Mouse (Mus musculus) spleen, embryonic (tissue): ENCODE results near the gene Gtpbp1.

Experiments
- CTCF ChIA-PET: fragments of 350-600 bp; sonication (Branson Sonifier 250); formaldehyde crosslinking; loops from one replicate; lab custom pipeline; 2022; lab: Charles Lee

The Gtpbp1 gene

DNA sequence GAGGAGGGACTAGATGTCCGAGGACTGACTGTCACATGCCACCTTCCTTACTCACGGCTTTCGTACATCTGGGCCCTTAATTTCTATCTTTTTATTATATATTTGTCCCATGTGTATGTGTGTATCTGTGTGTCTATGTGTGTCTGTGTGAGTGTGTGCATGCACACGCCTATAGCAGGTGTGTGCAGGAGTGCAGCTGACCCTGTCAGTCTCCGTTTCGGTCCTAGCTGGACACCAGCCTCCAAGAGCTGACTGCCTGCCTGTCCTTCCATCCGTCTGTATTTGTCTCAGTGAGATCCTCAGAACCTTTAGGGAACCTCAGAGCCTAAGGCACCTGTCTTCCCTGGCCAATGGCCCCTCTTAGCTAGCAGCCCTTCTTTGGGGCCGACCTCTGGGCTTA, 29.6 kb downstream of the Gtpbp1 start:
- CTCF ChIA-PET = no interaction called here

DNA sequence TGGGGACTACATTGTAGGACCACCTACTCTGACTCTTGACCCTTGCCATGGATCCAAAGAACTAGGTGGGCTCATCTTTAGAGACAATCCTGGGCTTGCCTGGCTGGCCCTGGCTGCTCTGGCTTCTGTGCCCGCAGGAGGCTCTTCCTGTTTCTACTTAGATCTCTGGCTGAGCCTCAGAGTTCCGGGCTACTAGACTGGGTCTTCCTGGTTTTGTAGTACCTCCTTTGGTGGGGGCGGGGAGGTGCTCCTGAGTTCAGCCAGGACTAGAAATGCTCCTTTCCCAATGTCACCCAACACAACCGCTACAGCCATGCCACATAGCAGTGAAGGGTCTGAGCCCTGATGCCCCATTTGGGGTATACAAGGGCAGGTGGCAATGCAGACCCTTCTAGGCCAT, 30.2 kb downstream of the Gtpbp1 start:
- CTCF ChIA-PET = no interaction called here

DNA sequence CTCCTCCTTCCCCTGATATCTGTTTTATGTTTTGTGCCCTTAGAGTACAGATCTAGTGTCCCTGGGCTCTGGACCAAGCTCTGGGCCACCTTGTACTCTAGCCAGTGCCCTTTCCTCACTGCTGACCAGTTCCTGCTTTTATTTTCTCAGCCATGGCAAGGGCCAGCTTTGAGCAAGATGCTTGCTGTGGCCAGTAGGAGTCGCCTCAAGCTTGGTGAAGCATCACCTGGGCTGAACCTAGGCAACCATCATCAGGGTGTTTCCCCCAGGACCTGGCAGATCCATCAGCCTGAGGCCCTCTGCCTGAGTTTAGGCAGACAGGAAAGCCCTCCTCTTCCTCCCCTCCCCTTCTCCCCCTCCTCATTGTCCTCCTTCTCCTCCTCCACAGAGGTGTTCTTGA, 32.8 kb downstream of the Gtpbp1 start:
- CTCF ChIA-PET = interaction anchor here (0.5 to 0.6 kb wide), 2 partner anchors 23 to 212 kb away, joined by 3 to 4 read pairs; no protein-coding TSS in a partner anchor

DNA sequence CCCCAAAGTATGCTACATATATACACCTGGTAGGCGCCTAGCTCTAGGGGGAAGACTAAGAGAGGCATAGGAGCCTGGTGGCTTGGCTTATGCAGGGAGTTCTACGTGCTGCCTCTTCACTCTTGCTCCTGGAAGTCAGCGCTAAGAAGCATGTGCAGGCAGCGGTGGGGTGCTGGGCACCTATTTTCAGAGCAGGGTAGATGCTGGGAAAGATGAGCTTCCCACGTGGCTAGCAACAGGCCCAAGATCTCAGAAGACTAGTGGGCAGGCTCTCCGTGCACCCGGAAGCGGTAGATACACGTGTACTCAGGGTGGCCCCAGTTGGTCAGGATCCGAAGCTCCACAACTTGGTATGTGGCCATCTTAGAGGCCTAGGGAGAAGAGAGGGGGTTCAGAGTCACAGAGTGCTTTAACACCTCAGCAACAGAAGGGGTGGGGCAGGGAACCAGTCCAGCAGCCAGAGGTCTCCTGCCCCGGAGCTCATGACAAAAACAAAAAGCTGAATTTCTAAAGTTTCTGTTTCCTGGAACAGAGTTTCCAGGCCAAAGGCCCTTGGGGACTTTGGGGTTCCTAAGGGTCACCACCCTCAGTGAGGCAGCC, 34.6 kb downstream of the Gtpbp1 start:
- CTCF ChIA-PET = interaction anchor here (1.5 kb wide), 1 partner anchor 27 kb away, joined by 4 read pairs; no protein-coding TSS in a partner anchor

DNA sequence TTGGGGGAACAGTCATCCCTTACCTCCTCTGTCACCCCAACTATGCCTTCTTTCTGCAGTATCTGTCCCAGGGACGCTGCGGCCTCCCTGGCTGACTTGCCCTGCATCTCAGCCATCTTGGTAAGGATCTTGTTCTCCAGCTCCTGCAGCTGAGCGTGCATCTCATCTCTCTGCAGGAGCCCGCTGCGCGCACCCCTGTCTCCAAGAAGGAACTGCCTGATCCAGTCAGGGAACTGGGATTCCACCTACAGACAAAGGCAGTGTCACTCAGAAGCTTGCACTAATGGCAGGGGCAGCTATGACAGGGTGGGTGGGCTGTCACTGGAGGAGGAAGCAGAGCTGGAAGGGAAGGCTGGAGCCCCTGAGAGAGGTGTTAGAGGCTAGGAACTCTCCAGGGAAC, 37.2 kb downstream of the Gtpbp1 start:
- CTCF ChIA-PET = no interaction called here

DNA sequence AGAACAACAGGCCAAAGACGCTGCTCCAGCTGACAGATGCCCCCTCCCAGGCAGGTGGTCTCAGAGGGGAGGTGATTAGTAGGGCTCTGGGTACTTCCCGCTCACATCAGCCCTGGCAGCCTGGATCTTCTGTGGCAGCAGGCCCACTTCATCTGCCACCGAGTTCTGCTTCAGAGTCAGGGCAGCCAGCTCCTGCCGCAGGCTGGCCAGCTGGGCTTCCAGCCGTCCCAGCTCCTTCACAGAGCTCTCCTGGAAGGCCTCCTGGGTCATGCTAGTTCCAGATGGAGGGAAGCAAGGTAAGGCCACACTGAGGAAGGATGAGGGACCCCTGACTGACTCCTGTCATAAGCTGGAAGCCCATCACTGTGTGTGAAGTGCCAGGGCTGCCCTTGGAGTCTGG, 37.7 kb downstream of the Gtpbp1 start:
- CTCF ChIA-PET = interaction anchor here (0.5 to 0.6 kb wide), 2 partner anchors 690 to 1016 kb away, joined by 3 read pairs; no protein-coding TSS in a partner anchor

DNA sequence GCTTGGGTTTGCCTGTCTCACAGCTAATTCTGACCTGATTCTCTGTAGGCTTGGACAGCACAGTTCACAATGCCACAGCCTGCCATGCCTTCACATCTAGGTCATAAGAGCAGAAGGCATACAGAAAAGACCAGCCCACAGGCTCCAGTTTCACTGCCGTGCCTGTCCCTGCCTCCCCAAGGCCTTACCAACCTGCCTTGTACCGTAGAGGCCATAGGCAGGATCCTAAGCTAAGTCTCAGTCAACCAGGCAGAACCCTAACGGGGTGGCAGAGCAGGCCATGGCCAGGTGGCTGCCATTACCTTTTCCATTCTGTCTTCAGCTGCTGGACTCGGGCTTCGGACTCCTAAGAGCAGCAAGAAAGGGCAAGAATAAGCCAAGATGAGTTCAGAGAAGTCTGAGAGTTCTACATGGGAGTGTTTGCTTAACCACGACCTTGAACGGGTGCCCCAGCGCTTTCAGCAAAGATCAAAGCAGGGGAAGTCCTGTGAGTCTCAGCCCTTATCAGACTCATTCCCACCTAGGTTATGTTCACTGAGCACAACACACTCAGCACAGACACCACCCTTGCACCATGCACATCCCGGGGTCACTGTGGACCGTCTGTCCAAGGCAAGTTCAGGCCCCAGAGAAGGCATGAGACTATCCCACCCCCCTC, 38.2 kb downstream of the Gtpbp1 start:
- CTCF ChIA-PET = interaction anchor here (0.5 to 0.6 kb wide), 2 partner anchors 690 to 1016 kb away, joined by 3 read pairs; no protein-coding TSS in a partner anchor

DNA sequence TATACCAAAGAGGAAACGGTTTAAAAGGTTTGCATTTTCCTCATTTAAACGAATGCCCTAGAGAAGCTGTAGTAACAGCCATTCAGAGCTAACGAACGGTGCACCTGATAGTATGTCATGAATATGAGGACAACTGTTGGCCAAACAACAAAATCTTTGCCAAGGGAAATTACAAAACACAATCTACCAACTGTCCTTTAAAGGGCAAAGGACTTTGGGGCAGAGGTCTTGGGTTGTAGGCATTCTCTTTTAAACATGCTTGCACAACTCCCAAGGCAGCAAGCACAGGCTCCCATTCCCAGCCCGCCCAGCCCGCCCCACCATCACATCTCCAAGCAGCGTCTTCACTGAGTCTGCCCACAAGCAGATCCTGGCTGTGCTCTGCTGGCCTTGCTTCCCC, 40.9 kb downstream of the Gtpbp1 start:
- CTCF ChIA-PET = interaction anchor here (0.7 kb wide), 1 partner anchor 93 kb away, joined by 5 read pairs; no protein-coding TSS in a partner anchor

DNA sequence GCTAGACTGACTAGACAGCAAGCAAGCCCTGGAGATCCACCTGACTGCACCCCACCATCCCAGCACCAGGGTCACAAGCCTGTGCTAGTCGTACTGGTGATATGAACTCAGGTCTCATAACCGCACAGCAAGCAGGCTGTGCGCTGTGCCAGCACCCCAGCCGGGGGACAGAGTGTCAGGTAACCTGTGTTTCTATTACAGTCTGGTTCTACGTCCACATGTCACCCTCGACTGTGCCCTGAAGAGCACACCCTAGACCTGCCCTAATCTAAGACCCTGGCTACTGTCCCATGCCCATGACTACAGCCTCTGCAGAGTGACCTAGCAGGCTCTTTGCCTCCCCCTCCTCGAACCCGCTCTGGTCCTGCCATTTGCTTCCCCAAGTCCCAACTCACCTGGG, 42.5 kb downstream of the Gtpbp1 start:
- CTCF ChIA-PET = no interaction called here

DNA sequence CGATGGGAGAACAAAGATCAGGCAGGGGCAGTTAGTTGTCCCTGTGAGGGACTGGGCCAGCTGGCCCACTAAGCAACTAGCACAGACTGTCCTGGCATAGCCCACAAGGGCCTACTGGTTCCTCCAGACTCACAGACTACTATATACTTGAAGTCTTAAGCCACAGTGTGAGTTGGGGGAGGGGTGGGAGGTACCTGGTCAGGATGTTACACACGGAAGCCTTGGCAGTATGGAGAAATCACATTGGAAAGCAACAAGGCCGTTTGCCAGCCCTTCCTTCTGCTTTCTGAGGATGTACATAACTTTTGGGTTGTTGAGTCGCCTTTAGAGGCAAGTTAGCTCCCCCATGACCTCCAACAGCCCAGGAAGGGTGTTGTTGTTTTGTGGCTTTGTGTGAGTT, 43.0 kb downstream of the Gtpbp1 start:
- CTCF ChIA-PET = no interaction called here

DNA sequence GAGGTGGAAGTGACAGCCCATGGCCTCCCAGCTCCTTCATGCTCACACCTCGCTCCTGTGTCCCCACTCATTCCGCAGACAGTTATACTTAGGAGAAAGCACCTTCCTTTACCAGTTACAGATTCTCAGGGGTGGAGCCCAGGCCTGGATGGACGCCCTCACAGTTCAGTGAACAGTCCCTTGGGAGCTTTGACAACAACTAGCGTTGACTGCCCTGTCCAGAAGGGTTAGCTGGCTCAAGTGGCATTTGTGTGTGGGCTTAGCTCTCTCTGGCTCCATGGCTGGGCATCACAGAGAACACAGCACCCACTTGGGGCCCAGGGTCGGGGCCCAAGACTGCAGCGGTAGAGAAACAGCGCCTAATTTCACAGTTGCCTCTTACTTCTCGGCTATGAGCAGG, 43.7 kb downstream of the Gtpbp1 start:
- CTCF ChIA-PET = no interaction called here

DNA sequence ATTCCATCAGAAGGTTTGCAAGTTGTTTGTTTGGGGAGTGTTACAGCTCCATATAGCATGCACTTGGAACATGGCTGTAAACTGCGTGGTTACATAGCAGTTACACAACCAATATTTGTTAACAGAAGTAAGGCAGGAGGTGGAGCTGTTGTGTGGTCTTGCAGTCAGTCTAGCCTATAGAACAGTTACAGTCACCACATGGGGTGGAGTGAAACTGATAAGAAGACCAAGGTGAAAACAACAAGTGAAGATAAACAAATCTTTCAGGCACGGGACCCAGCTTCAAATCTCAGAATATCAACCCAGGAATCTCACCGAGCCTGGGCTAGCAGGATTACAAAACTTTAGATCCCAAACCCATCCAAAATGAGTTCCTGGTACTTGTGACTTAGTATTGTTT, 50.1 kb downstream of the Gtpbp1 start:
- CTCF ChIA-PET = no interaction called here

DNA sequence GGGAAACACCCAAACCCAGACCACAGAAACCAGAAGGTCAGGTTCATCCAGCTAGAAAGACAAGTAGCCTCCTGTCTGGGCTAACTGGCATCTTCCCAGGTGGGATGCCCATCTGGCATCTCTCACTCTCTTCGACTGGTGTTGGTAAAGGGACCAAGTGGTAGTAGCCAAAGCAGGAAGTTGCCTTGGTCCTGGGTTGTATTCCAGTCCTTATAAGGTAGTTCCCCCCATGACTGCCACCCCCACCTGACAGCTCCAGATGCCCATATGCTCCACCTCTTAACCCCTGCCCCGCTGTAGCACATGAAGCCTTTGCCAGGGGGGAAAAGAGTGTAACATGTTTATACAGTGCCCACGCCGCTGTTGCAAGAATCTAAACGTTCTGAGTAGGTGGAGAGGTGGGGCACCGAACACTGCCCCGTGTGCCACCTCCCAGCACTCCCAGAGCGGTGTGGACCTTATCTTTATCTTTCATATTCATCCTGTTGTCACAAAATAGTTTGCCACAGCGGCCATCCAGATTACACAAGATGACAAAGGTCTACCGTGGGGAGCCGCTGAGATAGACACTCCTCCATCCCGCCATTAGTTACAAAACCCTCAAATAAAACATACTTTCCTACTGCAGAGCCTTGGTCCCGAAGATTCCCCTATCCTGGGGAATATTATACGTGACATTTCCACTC, 50.7 kb downstream of the Gtpbp1 start:
- CTCF ChIA-PET = no interaction called here

DNA sequence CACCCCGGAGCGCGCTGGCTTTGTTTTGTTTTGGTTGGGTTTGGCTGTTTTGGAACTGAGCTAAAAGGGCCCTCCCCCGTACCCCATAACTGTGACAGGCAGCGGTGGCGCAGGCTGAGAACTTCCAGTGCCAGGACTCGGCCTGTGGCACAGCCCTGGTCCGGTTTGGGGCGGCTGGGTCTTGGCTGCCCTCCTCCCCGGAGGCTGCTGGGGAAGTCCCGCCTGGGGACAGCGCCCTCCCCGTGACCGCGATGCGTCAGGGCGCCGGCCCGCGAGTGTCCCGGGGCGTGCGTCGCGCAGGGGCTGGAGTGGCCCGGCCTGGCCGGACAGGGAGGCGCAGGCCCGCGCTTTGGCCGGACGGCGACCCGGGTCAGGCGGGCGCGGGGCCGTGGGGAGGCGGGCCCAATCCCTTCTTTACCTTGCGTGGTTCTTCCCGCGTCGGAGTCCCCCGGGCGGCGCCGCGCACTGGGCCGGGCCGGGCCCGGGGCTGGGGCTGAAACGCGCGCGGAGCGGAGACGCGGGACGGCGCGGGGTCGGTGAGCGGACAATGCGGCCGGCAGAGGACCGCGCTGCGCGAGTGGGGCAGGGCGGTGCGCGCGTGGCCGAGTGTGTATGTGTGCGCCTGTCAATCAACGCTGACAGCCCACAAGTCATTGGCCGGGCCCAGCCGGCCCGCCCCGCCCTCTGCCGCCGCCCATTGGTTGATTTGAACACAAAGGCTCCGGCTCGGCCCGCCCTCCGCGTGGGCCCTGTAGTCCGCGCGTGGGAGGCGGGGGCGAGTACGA, 51.5 kb downstream of the Gtpbp1 start, which contains the start of gene Sun2:
TSS of gene Sun2 (minus strand) at position 616 of the 785 bp plus-strand sequence.
- CTCF ChIA-PET = no interaction called here

DNA sequence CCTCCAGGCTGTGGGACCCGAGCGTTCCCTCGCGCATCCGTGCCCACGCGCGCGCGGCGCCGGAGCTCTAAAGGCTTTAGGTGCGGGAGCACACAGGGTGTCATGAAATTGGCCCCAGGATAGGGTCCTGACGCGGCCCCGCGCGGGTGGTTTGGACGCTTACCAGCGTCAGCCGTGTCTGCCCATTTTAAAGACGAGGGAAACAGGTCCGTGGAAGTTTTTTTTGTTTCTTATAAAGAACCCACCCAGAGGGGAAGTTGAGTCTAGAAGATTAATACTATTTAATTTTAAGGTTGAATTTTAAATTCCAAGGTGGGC, 52.0 kb downstream of the Gtpbp1 start:
- CTCF ChIA-PET = no interaction called here

DNA sequence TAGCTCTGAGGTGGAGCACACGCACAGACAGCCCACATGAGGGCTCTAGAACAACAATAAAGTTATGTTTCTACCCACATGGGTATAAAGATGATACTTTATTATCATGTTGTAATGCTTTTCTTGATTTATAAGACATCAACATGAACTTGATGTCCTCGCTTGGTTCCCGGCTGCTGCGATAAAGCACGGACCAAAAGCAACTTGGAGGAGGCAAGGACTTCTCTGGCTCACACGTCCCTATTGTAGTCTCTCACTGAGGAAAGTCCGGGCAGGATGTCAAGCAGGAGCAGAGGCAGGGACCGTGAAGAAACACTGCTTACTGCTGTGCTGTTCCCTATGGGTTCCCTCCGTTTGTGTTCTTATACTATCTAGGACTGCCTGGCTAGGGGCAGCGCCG, 53.4 kb downstream of the Gtpbp1 start:
- CTCF ChIA-PET = interaction anchor here (0.6 kb wide), 1 partner anchor 1561 kb away, joined by 4 read pairs; no protein-coding TSS in a partner anchor

DNA sequence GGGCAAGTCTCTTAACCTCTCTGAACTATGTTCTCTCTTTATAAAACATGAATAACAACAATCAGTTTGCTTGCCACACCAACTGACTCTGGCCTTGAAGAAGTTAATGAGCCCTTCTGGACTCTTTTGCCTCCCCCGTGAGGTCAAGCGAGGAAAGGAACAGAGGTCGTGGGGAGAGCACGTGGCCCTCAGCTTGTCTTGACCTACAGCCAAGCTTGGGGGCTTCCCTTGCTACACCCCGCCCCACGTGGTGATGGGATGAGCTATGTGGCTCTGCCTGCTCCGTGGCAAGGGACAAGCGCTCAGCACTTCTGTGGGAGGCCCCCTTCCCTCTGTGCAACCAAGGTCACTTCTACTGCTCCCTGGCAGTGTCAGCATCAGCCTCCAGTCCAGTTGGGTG, 54.1 kb downstream of the Gtpbp1 start:
- CTCF ChIA-PET = interaction anchor here (0.5 kb wide), 1 partner anchor 118 kb away, joined by 3 read pairs; no protein-coding TSS in a partner anchor

DNA sequence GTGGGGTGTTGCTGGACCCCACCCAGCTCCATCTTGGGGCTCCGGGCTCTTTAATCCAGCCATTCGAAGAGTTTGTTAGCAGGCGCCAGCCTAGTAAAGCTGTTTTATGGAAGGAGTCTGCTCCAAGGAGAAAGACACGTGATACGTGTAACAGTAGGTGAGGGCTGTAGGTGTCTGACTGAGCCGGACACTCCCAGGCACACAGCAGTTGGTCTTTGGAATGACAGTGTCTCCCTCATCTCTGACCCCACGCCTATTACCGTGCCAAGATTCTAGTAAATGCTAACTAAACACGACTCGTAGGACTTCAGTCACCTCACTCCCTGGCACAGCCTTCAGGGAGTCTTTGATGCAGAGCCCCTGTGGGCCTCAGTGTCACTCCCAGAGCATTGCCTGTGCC, 54.7 kb downstream of the Gtpbp1 start:
- CTCF ChIA-PET = no interaction called here

DNA sequence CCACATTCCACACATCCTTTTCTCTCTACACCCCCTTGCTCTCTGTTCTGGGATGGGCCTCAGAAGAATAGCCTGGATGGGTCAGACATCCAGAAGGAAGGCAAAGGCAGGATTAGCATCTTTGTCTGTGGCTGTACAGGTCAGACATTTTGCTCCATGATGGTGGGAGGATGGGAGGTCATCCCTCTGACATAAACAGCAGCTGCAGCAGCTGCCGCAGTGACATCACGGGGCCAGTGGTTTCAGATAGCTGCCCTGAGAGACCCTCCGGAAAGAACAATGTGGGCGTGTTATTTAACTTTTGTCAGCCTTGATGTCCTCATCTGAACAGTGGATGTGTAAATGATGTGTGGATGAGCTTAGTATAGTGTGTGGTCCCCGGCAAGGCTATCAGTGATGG, 55.2 kb downstream of the Gtpbp1 start:
- CTCF ChIA-PET = no interaction called here

DNA sequence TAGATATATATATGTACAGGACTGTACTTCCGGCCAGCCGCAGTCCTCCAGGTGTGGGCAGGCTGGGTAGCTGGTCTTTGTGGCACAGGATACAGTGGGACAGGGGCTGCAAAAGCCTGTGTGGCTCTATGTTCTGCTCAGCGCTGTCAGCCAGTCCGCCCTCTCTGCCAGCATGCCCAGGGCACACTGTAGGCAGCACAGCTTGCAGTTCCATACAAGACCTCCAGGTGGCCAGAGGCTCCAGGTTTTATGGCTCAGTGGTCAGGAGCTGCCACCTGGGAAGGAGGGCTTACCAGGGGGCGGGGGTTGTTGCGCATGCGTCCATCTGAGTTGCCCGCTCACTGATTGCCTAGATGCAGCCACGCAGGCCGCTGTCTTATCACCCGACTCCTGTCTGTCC, 57.4 kb downstream of the Gtpbp1 start:
- CTCF ChIA-PET = interaction anchor here (0.6 kb wide), 1 partner anchor 15 kb away, joined by 5 read pairs; no protein-coding TSS in a partner anchor

DNA sequence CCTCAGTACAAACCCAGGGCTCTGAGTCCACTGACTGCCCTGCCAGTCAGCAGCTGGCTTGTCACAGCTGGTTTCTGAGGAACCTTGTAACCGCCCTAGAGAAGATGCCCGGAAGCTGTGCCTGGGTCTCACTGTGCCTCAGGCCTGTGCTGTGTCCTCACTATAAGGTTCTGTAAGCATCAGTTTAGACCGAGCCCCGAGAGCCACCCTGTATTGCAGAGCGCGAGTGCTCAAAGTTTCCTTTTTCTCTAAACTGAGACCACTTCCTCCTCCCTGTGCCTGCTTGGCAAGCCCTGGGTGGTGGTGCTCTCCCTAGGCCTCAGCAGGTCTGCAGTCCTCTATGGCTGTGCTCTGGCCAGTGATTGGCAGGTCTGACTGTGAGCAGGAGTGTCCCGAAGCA, 58.5 kb downstream of the Gtpbp1 start:
- CTCF ChIA-PET = interaction anchor here (0.5 to 1.2 kb wide), 2 partner anchors 25 to 196 kb away, joined by 3 to 5 read pairs; no protein-coding TSS in a partner anchor
